Mouse (Mus musculus) cerebellum, adult 2 months (tissue): ENCODE measurements around the gene Tmem165. TPM values are rescaled to one million over a fixed set of nuclear protein-coding genes. Genes with fewer than 3 reads are reported as not detected.

ENCODE experiments used
- DNase-seq, 2 experiments: peaks; one replicate each; pipeline ENCODE4 v3.0.0; 2021
- H3K27ac ChIP-seq: fragments of 200-500 bp; 2 replicates; pipeline ENCODE4 v1.5.1; 2012; ENCODE audit warnings: low read length, control low read depth, inconsistent platforms; ENCODE audit not compliant: insufficient read depth
- H3K27me3 ChIP-seq: fragments of 200-500 bp; 2 replicates; pipeline ENCODE4 v1.6.1; 2012; ENCODE audit warnings: inconsistent platforms, mild to moderate bottlenecking, low read length, moderate library complexity; ENCODE audit not compliant: control insufficient read depth, insufficient read depth
- H3K4me1 ChIP-seq: fragments of 200-500 bp; 2 replicates; pipeline ENCODE4 v1.6.1; 2011; ENCODE audit warnings: low read length; ENCODE audit not compliant: control insufficient read depth, insufficient read depth
- H3K4me3 ChIP-seq: fragments of 200-500 bp; replicated peaks from 2 replicates; pipeline ENCODE3; 2011; ENCODE audit warnings: mild to moderate bottlenecking, low read depth, low read length, control low read depth; ENCODE audit not compliant: insufficient read depth
- CTCF ChIP-seq: fragments of 200-500 bp; IDR thresholded peaks from 2 replicates; pipeline ENCODE4 v1.5.1; 2011; ENCODE audit warnings: low read depth, mild to moderate bottlenecking, control low read depth, low read length, moderate library complexity, borderline replicate concordance; ENCODE audit not compliant: insufficient read depth
- POLR2A ChIP-seq: fragments of 200-500 bp; IDR thresholded peaks from 2 replicates; pipeline ENCODE4 v1.6.1; 2011; ENCODE audit warnings: low read length, control low read depth, borderline replicate concordance; ENCODE audit not compliant: insufficient read depth
- WGBS: fragments of 180-500 bp; shearing (Covaris S2); methylation state at CpG from one replicate; pipeline ENCODE4 v1.1.7; 2018; 5-methylcytosine and 5-hydroxymethylcytosine counted together
- polyA plus RNA-seq: library from polyadenylated mRNA; depleted of rRNA; stranded (reverse); fragments of >200 nt; gene quantifications from 2 replicates; pipeline ENCODE4 v1.2.3, GENCODE M21; 2012; rRNA removed

Tmem165 gene
- polyA plus RNA-seq, 1 experiment, result 37.5 TPM

DNA sequence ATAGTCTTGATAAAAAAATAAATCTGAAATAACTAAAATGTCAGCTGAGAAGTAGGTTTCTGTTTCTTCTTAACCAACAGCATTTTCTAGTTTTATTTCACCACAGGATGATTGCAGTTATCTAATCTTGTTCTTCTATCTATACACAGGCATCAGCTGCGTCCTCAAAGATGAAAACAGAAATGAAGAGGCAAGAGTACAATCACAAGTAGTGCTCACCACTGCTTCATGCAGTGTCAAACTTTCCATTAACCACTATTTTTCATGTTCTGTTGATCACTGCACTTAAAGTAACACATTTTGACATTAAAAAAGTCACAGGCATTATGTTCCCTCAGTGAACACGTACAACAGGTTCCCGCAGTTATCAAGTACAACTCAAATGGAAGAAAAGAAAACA, 67.3 kb downstream of the Tmem165 start:
- no peaks in the 10 kb centered on the region for H3K4me1 ChIP-seq
- WGBS, result 95% methylated on average over 3 of the region's 3 CpGs
- no peak overlapping the region for H3K4me3 ChIP-seq
- H3K27me3 ChIP-seq, result no peaks in the 10 kb centered on the region
- no peak for DNase-seq
- no peak overlapping the region for H3K27ac ChIP-seq
- TF ChIP-seq POLR2A, result no peak
- TF ChIP-seq CTCF, result no peak

Other genes starting within 250 kb of the Tmem165 start
- 6.7 and 7.1 TPM in 2 replicates for gene Kdr, start 205.4 kb upstream of the Tmem165 start, polyA plus RNA-seq
- 19.3 and 19.8 TPM in 2 replicates for gene Srd5a3, start 43.6 kb upstream of the Tmem165 start, polyA plus RNA-seq
- gene Clock, start 120.9 kb downstream of the Tmem165 start, polyA plus RNA-seq, result 25.3 and 27.1 TPM in 2 replicates
- gene Pdcl2, start 147.3 kb downstream of the Tmem165 start, polyA plus RNA-seq, result not detected in 2 replicates
- gene Nmu, start 179.9 kb downstream of the Tmem165 start, polyA plus RNA-seq, result 0.27 TPM in 1 of 2 replicates, not detected in the other